21 mouse cellular contexts compared by ENCODE assay signal in the genomic region with DNA sequence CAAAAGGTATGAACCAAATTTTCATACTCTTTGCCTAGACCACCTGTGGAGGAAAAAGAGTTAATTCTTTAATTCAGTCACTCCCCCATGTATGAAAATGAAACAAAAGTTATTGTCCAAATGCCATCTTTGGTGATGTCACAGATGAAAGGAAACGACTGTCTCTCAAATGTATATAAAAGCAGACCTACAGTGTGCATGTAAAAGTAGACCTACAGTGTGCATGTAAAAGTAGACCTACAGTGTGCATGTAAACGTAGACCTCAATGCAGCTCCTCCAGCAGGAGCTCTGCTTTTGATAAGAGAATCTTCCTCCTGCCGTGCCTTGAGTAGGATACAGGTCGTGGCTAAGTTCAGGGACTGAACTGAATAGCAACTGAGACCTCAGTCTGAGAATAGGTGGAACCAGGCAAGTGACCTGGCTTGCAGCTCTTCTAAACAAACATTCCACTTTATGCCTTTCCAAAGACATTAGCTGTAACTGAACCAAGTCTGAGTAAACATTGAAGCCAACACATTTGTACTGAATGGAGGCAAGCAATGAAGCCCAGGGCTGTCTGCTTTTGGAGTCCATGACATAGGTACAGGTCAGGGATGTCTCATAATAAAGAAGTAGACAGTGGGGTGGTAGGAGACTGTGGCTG.
DNase-seq lines count a peak whose midpoint lies in the region; ATAC-seq lines count a peak whose summit lies in the region.
"Had no signal": no experiment of that assay in that cellular context is flagged by ENCODE, and none has a peak within 500 bp of the region (broad histone marks: within the 10 kb centered on the region; RNA-seq: fewer than 3 reads in every experiment).

No protein-coding gene starts in this region.

- no peaks in the 10 kb centered on the region for H3K27me3 ChIP-seq in midbrain, embryonic 11.5 days (ENCODE audit: control insufficient read depth, insufficient read depth, low read length)
- H3K27me3 ChIP-seq in midbrain, embryonic 16.5 days (ENCODE audit: control insufficient read depth, insufficient read depth, low read depth, low read length) = no peaks in the 10 kb centered on the region
- H3K27me3 ChIP-seq: embryonic facial prominence, embryonic 12.5 days; Patski had no signal

- no peak overlapping the region for H3K27ac ChIP-seq in midbrain, embryonic 11.5 days (ENCODE audit: low read depth, low read length)
- no peak overlapping the region for H3K27ac ChIP-seq in midbrain, embryonic 16.5 days (ENCODE audit: low read length)
- H3K27ac ChIP-seq: embryonic facial prominence, embryonic 10.5 days; embryonic facial prominence, embryonic 12.5 days had no signal

- H3K9ac ChIP-seq in midbrain, embryonic 11.5 days (ENCODE audit: low read length) = no peak overlapping the region
- no peak overlapping the region for H3K9ac ChIP-seq in midbrain, embryonic 16.5 days (ENCODE audit: low read depth, low read length)
- H3K9ac ChIP-seq: embryonic facial prominence, embryonic 12.5 days had no signal

- WGBS in midbrain, embryonic 11.5 days = 85% methylated on average over 4 of the region's 4 CpGs
- 87% methylated on average over 4 of the region's 4 CpGs for WGBS in midbrain, embryonic 16.5 days

- H3K4me2 ChIP-seq in midbrain, embryonic 11.5 days = no peak overlapping the region
- no peak overlapping the region for H3K4me2 ChIP-seq in midbrain, embryonic 16.5 days (ENCODE audit: low read length)
- H3K4me2 ChIP-seq: embryonic facial prominence, embryonic 12.5 days had no signal

- DNase-seq in heart, adult 11 months = peak; percentile 61
- DNase-seq in heart, adult 8-10 months (ENCODE audit: low spot score) = no peak
- peak; percentile 79 for DNase-seq in midbrain, embryonic 11.5 days (ENCODE audit: low spot score, missing footprints)
- DNase-seq in layer of hippocampus, postnatal 14 days (ENCODE audit: low spot score in 2 of 2) = no peak
- DNase-seq: adrenal gland, adult 8-10 months; adrenal gland, postnatal 14 days; adrenal gland, postnatal 36 days; B cell, adult 2 months; cerebellum, adult 11-12 months; cerebellum, adult 2 months; cerebellum, adult 9-10 months; cerebellum, postnatal 10 days; cerebellum, postnatal 25 days had no signal

- H3K9me3 ChIP-seq in midbrain, embryonic 11.5 days (ENCODE audit: control insufficient read depth, low read length) = no peaks in the 10 kb centered on the region
- H3K9me3 ChIP-seq in midbrain, embryonic 16.5 days (replicated peaks; ENCODE audit: control insufficient read depth, low read length, poor library complexity, severe bottlenecking) = no peaks in the 10 kb centered on the region
- H3K9me3 ChIP-seq: embryonic facial prominence, embryonic 10.5 days; embryonic facial prominence, embryonic 12.5 days had no signal

- no peaks in the 10 kb centered on the region for H3K4me1 ChIP-seq in midbrain, embryonic 11.5 days (ENCODE audit: control insufficient read depth, insufficient read depth, low read length)
- H3K4me1 ChIP-seq in midbrain, embryonic 16.5 days (ENCODE audit: control insufficient read depth, insufficient read depth, low read length) = no peaks in the 10 kb centered on the region
- H3K4me1 ChIP-seq: embryonic facial prominence, embryonic 10.5 days; embryonic facial prominence, embryonic 12.5 days had no signal

- H3K36me3 ChIP-seq in midbrain, embryonic 11.5 days (ENCODE audit: control insufficient read depth, insufficient read depth, low read length) = no peaks in the 10 kb centered on the region
- no peaks in the 10 kb centered on the region for H3K36me3 ChIP-seq in midbrain, embryonic 16.5 days (ENCODE audit: control insufficient read depth, insufficient read depth, low read length)
- H3K36me3 ChIP-seq: embryonic facial prominence, embryonic 10.5 days; embryonic facial prominence, embryonic 12.5 days had no signal

- no peak for ATAC-seq in midbrain, embryonic 11.5 days (ENCODE audit: low FRiP score)
- no peak for ATAC-seq in midbrain, embryonic 16.5 days
- ATAC-seq: activated CD4-positive, CD25-positive, alpha-beta regulatory T cell, adult 4 months; CD4-positive, CD25-positive, alpha-beta regulatory T cell, adult 4 months; forebrain, embryonic 14.5 days; forebrain, embryonic 16.5 days; Patski had no signal

- no peak overlapping the region for H3K4me3 ChIP-seq in midbrain, embryonic 11.5 days (ENCODE audit: low read depth, low read length)
- no peak overlapping the region for H3K4me3 ChIP-seq in midbrain, embryonic 16.5 days (ENCODE audit: low read depth, low read length)
- H3K4me3 ChIP-seq: embryonic facial prominence, embryonic 10.5 days; embryonic facial prominence, embryonic 12.5 days had no signal

Comparison
In these comparisons a context has a peak if more than half of its experiments do, and no peak if none do; other contexts are left out.
1. DNase-seq: peak in heart, adult 11 months (single experiment) and midbrain, embryonic 11.5 days (single experiment); none in heart, adult 8-10 months (single experiment) and layer of hippocampus, postnatal 14 days (0 of 2).